Mouse (Mus musculus) heart, embryonic 16.5 days (tissue): ENCODE results near the gene Elp5. TPM values are rescaled to one million over a fixed set of nuclear protein-coding genes. Genes with fewer than 3 reads are reported as not detected.

Source experiments
- ATAC-seq: fragments of 200-750 bp; cut with Nextera tagmentation; replicated peaks from 2 replicates; pipeline ENCODE4 v1.8.0; 2017; ENCODE audit warnings: moderate number of reproducible peaks; ENCODE audit not compliant: insufficient read depth, low FRiP score; ENCODE audit errors: extremely low read depth
- H3K27ac ChIP-seq: fragments of 300-500 bp; sonication (generic); 2 replicates; pipeline ENCODE4 v1.5.1; 2014; ENCODE audit warnings: mild to moderate bottlenecking, low read length, control low read depth, moderate library complexity
- H3K27me3 ChIP-seq: fragments of 300-500 bp; sonication (generic); 2 replicates; pipeline ENCODE4 v1.6.1; 2014; ENCODE audit warnings: low read length, mixed read lengths; ENCODE audit not compliant: control insufficient read depth, insufficient read depth
- H3K36me3 ChIP-seq: fragments of 300-500 bp; sonication (generic); 2 replicates; pipeline ENCODE4 v1.6.1; 2014; ENCODE audit not compliant: control insufficient read depth, insufficient read depth
- H3K4me1 ChIP-seq: fragments of 300-500 bp; sonication (generic); 2 replicates; pipeline ENCODE4 v1.6.1; 2014; ENCODE audit warnings: low read length, mixed read lengths; ENCODE audit not compliant: control insufficient read depth, insufficient read depth
- H3K4me2 ChIP-seq: fragments of 300-500 bp; sonication (generic); 2 replicates; pipeline ENCODE4 v1.6.1; 2014; ENCODE audit warnings: low read depth, mild to moderate bottlenecking, control low read depth, low read length
- H3K4me3 ChIP-seq: fragments of 300-500 bp; sonication (generic); 2 replicates; pipeline ENCODE4 v1.5.1; 2014; ENCODE audit warnings: mild to moderate bottlenecking, control low read depth, low read length
- H3K9ac ChIP-seq: fragments of 300-500 bp; sonication (generic); 2 replicates; pipeline ENCODE4 v1.6.1; 2014; ENCODE audit warnings: low read length, control low read depth
- H3K9me3 ChIP-seq: fragments of 300-500 bp; sonication (generic); replicated peaks from 2 replicates; pipeline ENCODE4 v1.6.1; 2016; ENCODE audit warnings: low read length; ENCODE audit not compliant: control insufficient read depth
- WGBS: fragments of 180-500 bp; shearing (Covaris S2); extraction: QIAGEN DNeasy Blood & Tissue Kit; methylation state at CpG from one replicate; pipeline ENCODE4 v1.1.7; 2014; 5-methylcytosine and 5-hydroxymethylcytosine counted together
- polyA plus RNA-seq: library from polyadenylated mRNA; unstranded; fragments of >200 nt; fragmentation: Nextera tagmentation; extraction: Ambion mirVana; gene quantifications from 2 replicates; pipeline ENCODE4 v1.2.1, GENCODE M21; 2015

Elp5 gene
- polyA plus RNA-seq, 1 experiment from 2014 or later = 111 TPM

- no peaks in the 10 kb centered on the region; the same call in 1 of the 2 replicates for H3K27me3 ChIP-seq
- H3K4me2 ChIP-seq = peak overlapping the region; percentile 68
- 9% methylated on average over 6 of the region's 6 CpGs for WGBS
- no peaks in the 10 kb centered on the region for H3K36me3 ChIP-seq
- peak overlapping the region; percentile 63 for H3K9ac ChIP-seq
- no peak for ATAC-seq
- H3K4me3 ChIP-seq = peak overlapping the region; percentile 48
- H3K4me1 ChIP-seq = peaks cover 49% of the 10 kb centered on the region
- H3K27ac ChIP-seq = no peak overlapping the region
- H3K9me3 ChIP-seq = no peaks in the 10 kb centered on the region
Measured at GRCm38 (mm10) chr11:70024151-70024514, 41.8 kb upstream of the Elp5 start.

- no peak for ATAC-seq
- peak overlapping the region; percentile 48 for H3K4me3 ChIP-seq
- WGBS = 7% methylated on average over 25 of the region's 29 CpGs
- peaks cover 48% of the 10 kb centered on the region for H3K4me1 ChIP-seq
- H3K27ac ChIP-seq = no peak overlapping the region
- no peaks in the 10 kb centered on the region for H3K9me3 ChIP-seq
- no peaks in the 10 kb centered on the region; the same call in 1 of the 2 replicates for H3K27me3 ChIP-seq
- peak overlapping the region; percentile 63 for H3K9ac ChIP-seq
- H3K36me3 ChIP-seq = no peaks in the 10 kb centered on the region
- H3K4me2 ChIP-seq = peak overlapping the region; percentile 68
Measured at GRCm38 (mm10) chr11:70023481-70024150, 41.3 kb upstream of the Elp5 start.

- Histone ChIP-seq H3K4me2 (peak overlapping the region; percentile 92), H3K4me3 (peak overlapping the region; percentile 65), H3K27ac (peak overlapping the region; percentile 62), H3K4me1 (peaks cover 49% of the 10 kb centered on the region), H3K9ac (peak overlapping the region; percentile 58), H3K27me3 (no peaks in the 10 kb centered on the region; the same call in 1 of the 2 replicates), H3K36me3 (no peaks in the 10 kb centered on the region), H3K9me3 (no peaks in the 10 kb centered on the region)
- peak; percentile 69 for ATAC-seq
- WGBS = 4% methylated on average over 39 of the region's 40 CpGs
Measured at GRCm38 (mm10) chr11:70021264-70022132, 39.2 kb upstream of the Elp5 start.

- no peaks in the 10 kb centered on the region for H3K36me3 ChIP-seq
- H3K9me3 ChIP-seq = no peaks in the 10 kb centered on the region
- under 1% methylated on average over 8 of the region's 8 CpGs for WGBS
- H3K4me2 ChIP-seq = peak overlapping the region; percentile 92
- peaks cover 43% of the 10 kb centered on the region for H3K4me1 ChIP-seq
- peak; percentile 86 for ATAC-seq
- peak overlapping the region; percentile 58 for H3K9ac ChIP-seq
- no peaks in the 10 kb centered on the region; the same call in 1 of the 2 replicates for H3K27me3 ChIP-seq
- H3K27ac ChIP-seq = peak overlapping the region; percentile 70
- H3K4me3 ChIP-seq = peak overlapping the region; percentile 65
Measured at GRCm38 (mm10) chr11:70020731-70021263, 38.5 kb upstream of the Elp5 start.

GRCm38 (mm10) chr11:70020022-70020631 lies 37.8 kb upstream of the Elp5 start:
- peak overlapping the region; percentile 70 for H3K27ac ChIP-seq

GRCm38 (mm10) chr11:70019495-70020021 lies 37.2 kb upstream of the Elp5 start:
- Histone ChIP-seq H3K36me3 (no peaks in the 10 kb centered on the region), H3K27ac (peak overlapping the region; percentile 70), H3K4me2 (peak overlapping the region; percentile 92), H3K4me3 (peak overlapping the region; percentile 13; the same call in 1 of the 2 replicates), H3K9ac (peak overlapping the region; percentile 40; the same call in 1 of the 2 replicates), H3K4me1 (peaks cover 48% of the 10 kb centered on the region), H3K27me3 (no peaks in the 10 kb centered on the region), H3K9me3 (no peaks in the 10 kb centered on the region)
- 36% methylated on average over 2 of the region's 2 CpGs for WGBS
- no peak for ATAC-seq

More at GRCm38 (mm10) chr11:70020022-70020631, 37.8 kb upstream of the Elp5 start:
- no peak for ATAC-seq
- no peaks in the 10 kb centered on the region for H3K9me3 ChIP-seq
- H3K27me3 ChIP-seq = no peaks in the 10 kb centered on the region; the same call in 1 of the 2 replicates
- peak overlapping the region; percentile 65; the same call in 1 of the 2 replicates for H3K4me3 ChIP-seq
- 28% methylated on average over 8 of the region's 8 CpGs for whole genome bisulfite sequencing
- peaks cover 46% of the 10 kb centered on the region for H3K4me1 ChIP-seq
- H3K4me2 ChIP-seq = peak overlapping the region; percentile 92
- peak overlapping the region; percentile 40; the same call in 1 of the 2 replicates for H3K9ac ChIP-seq
- no peaks in the 10 kb centered on the region for H3K36me3 ChIP-seq

- H3K4me1 ChIP-seq = peaks cover 48% of the 10 kb centered on the region
- peak overlapping the region; percentile 78 for H3K27ac ChIP-seq
- peak overlapping the region; percentile 59 for H3K4me3 ChIP-seq
- peak overlapping the region; percentile 79 for H3K9ac ChIP-seq
- no peaks in the 10 kb centered on the region for H3K9me3 ChIP-seq
- H3K27me3 ChIP-seq = no peaks in the 10 kb centered on the region
- 0 out of 2 replicates have a peak, but pooled peaks cover 2% of the 10 kb centered on the region for H3K36me3 ChIP-seq
- WGBS = 4% methylated on average over 23 of the region's 25 CpGs
- no peak for ATAC-seq
- peak overlapping the region; percentile 92 for H3K4me2 ChIP-seq
Measured at GRCm38 (mm10) chr11:70018131-70018990, 36.0 kb upstream of the Elp5 start.
